Mouse (Mus musculus): ENCODE data around the gene Upk3a.

Upk3a gene

GRCm38 (mm10) chr15:85049758-85050157 lies 32.8 kb downstream of the Upk3a start:
- DNase-seq (ENCODE audit: low read depth, low spot score), result no peak

DNA sequence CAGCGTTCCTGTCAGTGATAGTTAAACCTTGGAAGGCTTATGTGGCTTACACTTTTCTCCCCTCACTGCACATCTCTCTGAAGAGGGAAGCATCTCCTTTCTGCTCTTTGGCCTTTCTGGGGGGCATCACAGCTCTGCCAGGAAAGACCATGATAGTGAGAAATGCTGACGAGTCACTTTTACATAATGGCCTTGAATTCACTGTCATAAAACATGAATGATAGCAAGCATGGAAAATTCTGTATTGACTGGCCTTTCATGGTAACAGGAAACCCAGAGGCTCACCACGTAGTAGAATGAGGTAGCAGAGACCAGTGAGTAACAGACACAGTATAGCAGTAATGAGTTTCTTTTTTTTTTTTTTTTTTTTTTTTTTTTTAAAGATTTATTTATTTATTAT lies 37.2 kb downstream of the Upk3a start:
- no peak for DNase-seq (ENCODE audit: low read depth, low spot score)

- no peak for DNase-seq (ENCODE audit: low read depth, low spot score)
Measured at GRCm38 (mm10) chr15:85055186-85055585, 38.2 kb downstream of the Upk3a start.

DNA sequence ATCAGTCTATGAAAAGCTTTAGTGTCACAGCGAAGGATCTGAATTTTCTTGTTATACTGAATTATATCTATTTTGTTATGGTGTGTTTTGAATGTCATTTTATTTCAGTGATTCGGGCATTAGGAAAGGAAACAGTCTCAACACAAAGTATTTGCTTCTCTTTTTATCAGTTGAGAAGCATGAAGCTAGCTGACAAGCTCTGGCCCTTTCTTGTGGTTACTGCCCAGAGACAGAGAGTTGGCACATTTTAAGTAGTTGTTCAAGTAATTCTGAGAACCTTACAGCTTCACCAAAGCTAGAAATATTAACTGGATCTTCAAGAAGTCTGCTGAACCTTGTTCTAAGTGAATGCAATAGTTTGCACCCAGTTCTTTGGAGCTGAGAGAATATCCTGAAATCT lies 46.5 kb downstream of the Upk3a start:
- DNase-seq (ENCODE audit: low read depth, low spot score), result no peak

GRCm38 (mm10) chr15:85070561-85070960 lies 53.6 kb downstream of the Upk3a start:
- DNase-seq (ENCODE audit: low read depth, low spot score), result peak; percentile 11

Data from WW6 (cell line).